Comparison of ENCODE assay signal across 9 mouse cellular contexts in genomic region chr15:66442333-66442732, GRCm38 (mm10). TPM values are rescaled to one million over a fixed set of nuclear protein-coding genes. Genes with fewer than 3 reads are reported as not detected.
DNase-seq lines count a peak whose midpoint lies in the region; ATAC-seq and TF ChIP-seq lines count a peak whose summit lies in the region.
"Had no signal": no experiment of that assay in that cellular context is flagged by ENCODE, and none has a peak within 500 bp of the region (broad histone marks: within the 10 kb centered on the region; RNA-seq: fewer than 3 reads in every experiment).

No protein-coding gene starts in this region.

- H3K4me2 ChIP-seq in intestine, postnatal 0 days (replicated peaks; ENCODE audit: low read depth): no peak overlapping the region
- no peak overlapping the region for H3K4me2 ChIP-seq in intestine, embryonic 16.5 days (ENCODE audit: low read depth, low read length)
- H3K4me2 ChIP-seq: embryonic facial prominence, embryonic 12.5 days had no signal

- no peak overlapping the region for H3K4me3 ChIP-seq in intestine, postnatal 0 days (ENCODE audit: low read depth, low read length)
- H3K4me3 ChIP-seq in intestine, embryonic 16.5 days (ENCODE audit: low read length): no peak overlapping the region
- H3K4me3 ChIP-seq in hindbrain, embryonic 10.5 days: no peak overlapping the region
- H3K4me3 ChIP-seq: embryonic facial prominence, embryonic 12.5 days had no signal

- H3K9me3 ChIP-seq in intestine, postnatal 0 days (ENCODE audit: control insufficient read depth): no peaks in the 10 kb centered on the region
- no peaks in the 10 kb centered on the region for H3K9me3 ChIP-seq in intestine, embryonic 16.5 days (ENCODE audit: control insufficient read depth, low read length)
- no peaks in the 10 kb centered on the region for H3K9me3 ChIP-seq in hindbrain, embryonic 10.5 days
- H3K9me3 ChIP-seq: embryonic facial prominence, embryonic 12.5 days had no signal

- peak; percentile 63 for DNase-seq in NIH3T3 (ENCODE audit: low read depth)
- DNase-seq in cerebellum, postnatal 36 days: peak; percentile 66 to 71
- DNase-seq in hindbrain, embryonic 10.5 days (ENCODE audit: low spot score): peak; percentile 10
- DNase-seq in left cerebral cortex, adult 8-10 months (ENCODE audit: low spot score in 2 of 2): peak; percentile 18 to 36
- DNase-seq in neural tube, embryonic 10.5 days (ENCODE audit: extremely low spot score, low spot score): peak; percentile 20
- no peak for DNase-seq in spleen, postnatal 4 days (ENCODE audit: low spot score in 2 of 2)

- H3K9ac ChIP-seq in intestine, postnatal 0 days (ENCODE audit: low read depth, low read length): no peak overlapping the region
- H3K9ac ChIP-seq in intestine, embryonic 16.5 days (ENCODE audit: low read depth, low read length): no peak overlapping the region
- H3K9ac ChIP-seq: embryonic facial prominence, embryonic 12.5 days had no signal

- no peak overlapping the region for H3K27ac ChIP-seq in intestine, postnatal 0 days (ENCODE audit: low read depth, low read length)
- no peak overlapping the region for H3K27ac ChIP-seq in intestine, embryonic 16.5 days (ENCODE audit: low read length)
- H3K27ac ChIP-seq in hindbrain, embryonic 10.5 days: no peak overlapping the region
- H3K27ac ChIP-seq: embryonic facial prominence, embryonic 12.5 days had no signal

- TF ChIP-seq CTCF in intestine, postnatal 0 days (IDR thresholded peaks at IDR 0.05; ENCODE audit: low read depth): peak; percentile 72

- no peaks in the 10 kb centered on the region for H3K4me1 ChIP-seq in intestine, postnatal 0 days (replicated peaks; ENCODE audit: control insufficient read depth, insufficient read depth, low read length)
- no peaks in the 10 kb centered on the region for H3K4me1 ChIP-seq in intestine, embryonic 16.5 days (ENCODE audit: control insufficient read depth, insufficient read depth, low read length)
- H3K4me1 ChIP-seq in hindbrain, embryonic 10.5 days (replicated peaks): peaks cover 5% of the 10 kb centered on the region
- H3K4me1 ChIP-seq: embryonic facial prominence, embryonic 12.5 days had no signal

- WGBS in intestine, postnatal 0 days: 37% methylated on average over 3 of the region's 3 CpGs
- 33% methylated on average over 3 of the region's 3 CpGs for WGBS in intestine, embryonic 16.5 days
- 37% methylated on average over 3 of the region's 3 CpGs for WGBS in hindbrain, embryonic 10.5 days

- no peaks in the 10 kb centered on the region for H3K27me3 ChIP-seq in intestine, postnatal 0 days (replicated peaks; ENCODE audit: control insufficient read depth, insufficient read depth, low read length)
- no peaks in the 10 kb centered on the region for H3K27me3 ChIP-seq in intestine, embryonic 16.5 days (replicated peaks; ENCODE audit: control insufficient read depth, insufficient read depth, low read length)
- H3K27me3 ChIP-seq in hindbrain, embryonic 10.5 days (ENCODE audit: insufficient read depth, poor library complexity, severe bottlenecking): no peaks in the 10 kb centered on the region
- H3K27me3 ChIP-seq: embryonic facial prominence, embryonic 12.5 days had no signal

- ATAC-seq in intestine, postnatal 0 days: no peak
- ATAC-seq in intestine, embryonic 16.5 days: no peak

- H3K36me3 ChIP-seq in intestine, postnatal 0 days (ENCODE audit: control insufficient read depth, insufficient read depth): no peaks in the 10 kb centered on the region
- no peaks in the 10 kb centered on the region for H3K36me3 ChIP-seq in intestine, embryonic 16.5 days (ENCODE audit: control insufficient read depth, insufficient read depth, low read length)
- H3K36me3 ChIP-seq in hindbrain, embryonic 10.5 days: no peaks in the 10 kb centered on the region
- H3K36me3 ChIP-seq: embryonic facial prominence, embryonic 12.5 days had no signal

RNA-seq across cellular contexts. Expression of gene Lrrc6, which starts 58.4 kb away (rescaled TPM):
- 0.12 TPM in 1 of 2 replicates, not detected in the other for polyA plus RNA-seq in intestine, postnatal 0 days (2015; fragmentation: Nextera tagmentation; extraction: Ambion mirVana)
- polyA plus RNA-seq in intestine, embryonic 16.5 days (2015; fragmentation: Nextera tagmentation; extraction: Ambion mirVana): 0.06 TPM in 1 of 2 replicates, not detected in the other
- polyA plus RNA-seq in hindbrain, embryonic 10.5 days (2016; fragmentation: Nextera tagmentation; extraction: Ambion mirVana): 0.20 and 0.60 TPM in 2 replicates
- total RNA-seq in left cerebral cortex, adult 8-10 months (2022): 1 to 10 TPM; 5.7 to 9.4 (median 9.0) TPM

Comparison
In these comparisons a context has a peak if more than half of its experiments do, and no peak if none do; other contexts are left out.
1. DNase-seq: peak in NIH3T3 (single experiment), cerebellum, postnatal 36 days (2 of 2), hindbrain, embryonic 10.5 days (single experiment), left cerebral cortex, adult 8-10 months (2 of 2) and neural tube, embryonic 10.5 days (single experiment); none in spleen, postnatal 4 days (0 of 2).